Mouse (Mus musculus) cerebellum, adult 9-11 months (tissue): ENCODE data around the gene Noxred1.
"Not testable (repeated sequence)": the region's sequence is repeated elsewhere in the genome, so short reads cannot be mapped to it uniquely, and the experiment has no call there.

Source experiments
- DNase-seq: peaks from one replicate; pipeline ENCODE4 v3.0.0; 2022

The Noxred1 gene

DNA sequence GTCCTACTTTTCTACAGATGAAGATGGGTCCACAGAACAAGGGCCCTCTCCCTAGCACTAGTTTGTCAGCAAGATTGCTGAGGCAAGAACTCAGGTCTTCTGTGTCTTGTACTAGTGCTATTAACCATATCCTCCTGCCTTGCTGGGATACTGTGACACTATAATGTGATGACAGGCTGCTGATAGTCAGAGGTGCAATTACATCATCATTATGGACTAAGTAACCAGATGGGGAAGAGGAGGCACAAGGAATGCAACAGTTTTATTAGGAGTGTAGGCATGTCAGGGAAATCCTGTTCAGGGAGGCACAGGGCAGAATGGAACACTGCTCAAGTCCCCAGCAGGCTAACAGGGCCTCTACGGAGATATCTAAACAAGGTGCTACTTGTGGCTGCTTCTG, at the start of gene Noxred1:
Gene Noxred1, minus strand, starts transcription at position 101 of the 400 bp plus-strand sequence.
- DNase-seq = no peak

DNA sequence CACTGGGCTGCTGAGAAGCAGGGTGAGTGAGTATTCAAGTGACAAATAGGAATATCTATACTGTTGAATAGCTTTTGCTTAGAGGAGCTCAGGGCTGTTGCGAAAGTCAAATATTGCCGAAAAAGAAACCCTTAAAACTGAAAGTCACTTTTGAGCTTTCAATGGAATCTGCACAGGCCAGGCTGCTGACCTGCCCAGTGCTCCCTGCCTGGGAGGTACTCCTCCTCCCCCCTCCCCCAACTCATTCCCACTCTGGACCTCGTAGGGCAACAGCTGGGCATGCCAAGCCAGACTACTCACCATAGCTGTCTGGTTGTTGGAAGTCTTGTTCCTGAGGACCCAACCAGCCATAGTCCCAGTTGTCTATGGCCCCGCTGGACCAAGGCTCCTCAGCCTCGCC, 46.2 kb upstream of the Noxred1 start:
- no peak for DNase-seq

DNA sequence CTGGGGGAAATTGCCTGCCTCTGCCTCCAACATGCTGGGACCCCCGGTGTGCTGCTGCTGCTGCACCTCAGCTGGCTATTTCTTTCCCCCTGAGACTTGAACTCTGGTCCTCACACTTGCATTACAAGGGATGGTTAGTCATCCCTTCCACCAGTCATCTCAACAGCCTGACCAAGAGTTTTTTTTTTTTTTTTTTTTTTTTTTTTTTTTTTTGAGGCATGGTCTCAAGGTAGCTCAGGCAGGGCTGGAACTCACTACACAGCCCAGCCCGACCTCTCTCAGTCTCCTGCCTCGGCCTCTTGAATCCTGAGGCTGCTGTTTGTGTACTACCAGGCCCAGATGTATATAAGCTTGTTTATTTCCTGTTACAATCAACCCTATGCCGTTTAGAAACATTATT, 45.7 kb upstream of the Noxred1 start:
- DNase-seq = no peak

DNA sequence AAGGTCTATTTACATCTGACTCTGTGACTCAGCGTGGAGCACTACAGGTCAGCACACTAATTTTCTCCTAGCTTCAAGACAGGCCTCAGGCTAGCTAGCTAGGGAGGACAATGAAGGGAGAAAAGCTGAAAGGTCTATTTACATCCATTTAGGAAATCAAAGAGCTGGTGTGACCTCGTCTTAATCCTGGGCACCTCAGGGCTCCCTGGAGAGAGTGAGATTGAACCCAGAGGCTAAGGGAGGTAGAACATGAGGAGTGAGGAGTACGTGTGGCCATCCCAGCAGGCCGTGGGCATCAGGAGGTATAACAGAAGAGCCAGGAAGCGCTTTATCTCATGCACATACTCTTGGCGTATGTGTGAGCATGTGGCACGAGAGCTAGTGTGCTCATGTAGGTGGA, 45.2 kb upstream of the Noxred1 start:
- DNase-seq = no peak

DNA sequence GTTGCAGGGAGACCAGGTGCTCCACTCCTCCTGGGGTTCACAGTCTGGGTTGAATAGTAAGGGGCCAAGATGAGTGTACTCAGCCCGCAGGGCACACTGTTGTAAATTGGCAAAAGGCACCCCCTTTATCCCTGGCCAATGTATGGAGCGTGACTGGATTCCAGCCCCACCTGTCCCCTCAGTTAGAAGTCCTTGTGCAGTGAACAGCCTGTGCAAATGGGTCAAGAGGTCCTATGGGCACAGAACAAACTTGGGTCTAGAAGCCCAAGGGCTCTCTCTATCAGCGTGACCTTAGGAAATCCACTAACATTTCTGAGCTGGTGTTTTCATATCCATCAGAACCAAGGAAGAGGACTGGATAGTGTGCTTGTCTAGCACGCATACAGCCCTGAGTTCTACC, 44.2 kb upstream of the Noxred1 start:
- no peak for DNase-seq

DNA sequence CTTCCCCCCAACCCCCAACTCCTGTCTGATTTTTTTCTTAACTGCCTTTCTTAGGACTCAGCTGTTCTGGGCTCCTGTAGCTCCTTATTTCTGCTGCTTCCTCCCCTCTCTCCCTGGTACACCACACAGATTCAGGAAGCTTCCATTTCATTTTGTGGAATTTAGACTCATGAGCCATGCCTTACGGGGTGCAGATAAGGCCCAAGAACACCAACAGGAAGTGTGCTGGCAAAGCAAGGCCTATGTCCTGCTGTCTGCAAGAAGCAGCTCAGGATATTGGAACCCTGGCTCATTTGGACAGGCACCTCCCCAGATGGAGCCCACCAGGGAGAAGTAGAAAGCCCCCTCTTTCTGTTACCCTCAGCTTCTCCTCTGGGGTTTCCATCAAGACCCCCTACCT, 43.2 kb upstream of the Noxred1 start:
- DNase-seq = no peak

DNA sequence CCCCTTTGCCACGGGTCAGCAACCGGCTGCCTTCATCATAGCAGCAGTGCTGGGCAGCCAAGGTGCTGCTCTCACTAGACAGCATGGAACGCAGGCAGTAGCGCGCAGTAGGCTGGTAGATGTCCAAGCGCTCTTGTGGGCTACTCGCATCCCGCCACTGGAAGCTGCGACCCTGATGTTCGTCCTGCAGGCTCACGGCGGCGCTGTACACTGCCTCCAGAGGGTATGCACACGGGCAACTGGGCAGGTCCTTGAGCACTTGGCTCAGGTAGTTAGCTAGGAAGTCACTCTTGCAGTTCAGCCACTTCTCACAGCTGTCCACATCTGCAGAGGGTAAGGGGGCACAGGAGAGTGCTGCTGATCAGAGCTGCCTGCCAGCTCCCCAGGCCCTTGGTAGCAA, 41.3 kb upstream of the Noxred1 start:
- no peak for DNase-seq

DNA sequence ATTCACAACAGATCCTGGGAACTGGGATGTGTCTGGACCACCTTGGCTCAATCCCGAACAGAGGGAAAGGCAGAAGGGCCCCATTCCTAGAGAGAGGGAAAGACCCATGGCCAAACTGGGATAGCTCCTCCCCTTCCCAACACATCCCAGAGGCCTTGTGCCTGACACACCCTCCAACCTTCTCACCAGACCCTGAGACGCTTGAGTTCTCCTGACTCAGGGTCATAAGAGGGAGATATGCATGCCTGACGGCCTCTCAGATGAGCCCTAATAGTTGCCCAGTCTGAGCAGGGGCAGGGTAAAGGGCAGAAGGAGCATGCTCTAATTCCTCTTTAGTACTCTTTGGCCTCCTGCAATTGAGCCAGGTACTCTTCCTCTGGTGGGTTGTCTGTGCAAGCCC, 40.8 kb upstream of the Noxred1 start:
- DNase-seq = no peak

DNA sequence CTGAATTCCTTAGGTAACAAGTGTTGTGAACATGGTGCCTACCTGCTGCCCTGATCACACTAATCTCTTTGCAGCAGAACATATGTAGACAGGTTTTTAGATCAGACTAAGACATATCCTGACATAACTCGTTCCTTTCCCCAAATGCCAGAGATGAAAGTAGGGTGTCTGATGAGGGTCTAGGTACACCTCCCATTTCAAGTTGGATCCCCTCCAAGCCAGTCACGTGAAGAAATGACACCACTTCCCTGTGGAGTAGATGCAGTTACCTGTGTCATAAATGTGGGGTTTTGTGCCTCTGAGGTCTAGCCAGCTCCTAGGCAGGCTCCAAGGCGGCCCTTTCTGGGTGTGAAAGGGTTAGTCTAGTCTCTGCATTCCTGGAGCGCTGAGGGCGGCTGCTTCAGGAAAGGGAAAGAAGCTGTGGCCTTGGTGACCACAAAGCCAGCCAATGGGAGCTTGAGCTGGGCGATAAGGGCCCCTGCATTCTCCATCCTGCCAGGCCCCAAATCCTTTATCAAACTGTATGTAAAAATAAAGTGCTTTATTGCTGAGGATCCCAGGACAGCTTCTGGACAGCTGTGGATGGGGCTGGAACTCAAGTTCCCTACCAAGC, 39.7 kb upstream of the Noxred1 start:
- DNase-seq = no peak

DNA sequence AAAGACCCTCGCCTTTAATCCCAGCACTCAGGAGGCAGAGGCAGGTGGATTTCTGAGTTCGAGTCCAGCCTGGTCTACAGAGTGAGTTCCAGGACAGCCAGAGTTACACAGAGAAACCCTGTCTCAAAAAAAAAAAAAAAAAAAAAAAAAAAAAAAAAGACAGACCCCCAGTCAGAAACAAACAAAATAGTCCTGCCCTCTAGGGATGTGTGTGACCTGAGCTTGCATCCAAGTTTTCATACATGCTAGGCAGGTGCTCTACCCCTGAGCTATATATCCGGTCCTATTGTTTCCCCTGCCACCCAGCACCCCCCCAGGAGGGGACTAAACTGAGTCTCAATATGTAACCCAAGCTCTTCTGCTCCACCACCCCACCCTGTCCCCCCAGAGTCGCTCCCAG, 38.7 kb upstream of the Noxred1 start:
- DNase-seq = not testable (repeated sequence)

DNA sequence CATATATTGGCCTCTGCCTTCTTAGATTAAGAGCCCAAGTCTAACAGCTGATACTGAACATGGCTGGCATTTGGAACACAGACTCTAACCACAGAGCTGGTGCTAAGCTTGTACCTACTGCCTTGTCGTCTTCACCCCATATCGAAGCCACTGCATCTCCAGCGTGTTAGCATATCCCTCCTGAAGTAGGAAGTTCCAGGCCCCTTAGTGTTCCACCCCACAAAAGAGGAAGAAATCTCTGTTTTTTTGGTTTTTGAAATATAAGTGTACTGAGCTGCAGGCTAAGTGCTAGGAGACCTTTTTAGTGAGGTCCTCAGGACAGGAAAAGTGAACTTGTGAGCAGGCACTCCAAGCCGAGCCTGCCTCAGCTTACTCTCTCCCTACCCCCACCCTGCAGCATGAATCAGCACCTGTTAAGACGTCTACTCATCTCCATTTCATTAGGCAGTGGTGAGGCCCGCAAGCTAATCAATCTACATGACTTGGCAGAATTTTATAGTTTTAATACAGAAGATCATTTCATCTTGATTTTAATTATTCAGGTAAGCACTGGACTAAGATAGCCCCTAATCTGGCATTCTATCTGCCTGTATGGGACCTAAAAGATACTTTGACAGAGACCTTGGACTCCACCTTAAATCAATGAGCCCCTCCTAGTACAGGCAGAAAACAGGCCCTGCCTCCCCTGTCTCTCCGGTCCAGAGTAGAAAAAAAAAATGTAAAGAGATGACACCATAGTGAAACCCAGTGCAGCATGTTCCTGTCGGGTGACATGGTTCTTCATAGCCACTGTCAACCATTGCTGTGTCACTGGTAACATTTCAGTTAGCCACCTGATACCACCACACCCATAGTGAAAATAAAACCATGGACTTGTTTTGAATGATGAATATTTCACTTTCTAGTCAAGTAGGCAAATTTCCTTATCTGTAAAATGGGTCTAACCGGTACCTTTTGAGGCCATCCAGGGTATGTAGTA, 36.6 kb upstream of the Noxred1 start:
- no peak for DNase-seq

DNA sequence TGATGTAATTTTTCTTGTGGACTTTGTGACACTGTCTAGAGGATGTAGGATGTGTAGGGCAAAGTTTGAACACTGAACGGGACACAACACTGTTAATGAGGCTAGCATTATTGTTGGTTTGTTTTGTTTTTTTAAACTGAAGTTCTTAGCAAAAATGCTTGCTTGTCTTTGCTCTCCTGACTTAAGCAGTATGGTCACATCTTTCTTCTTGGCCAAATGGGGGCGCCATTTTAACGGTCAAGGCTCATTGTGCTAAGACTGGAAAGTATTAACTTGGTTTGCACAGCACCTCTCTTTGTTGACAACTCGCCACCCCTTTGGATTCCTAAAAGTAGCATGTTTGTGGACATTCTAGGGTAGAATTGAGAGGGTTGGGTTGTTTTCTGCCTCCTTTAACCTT, 29.1 kb upstream of the Noxred1 start:
- peak; percentile 45 for DNase-seq

DNA sequence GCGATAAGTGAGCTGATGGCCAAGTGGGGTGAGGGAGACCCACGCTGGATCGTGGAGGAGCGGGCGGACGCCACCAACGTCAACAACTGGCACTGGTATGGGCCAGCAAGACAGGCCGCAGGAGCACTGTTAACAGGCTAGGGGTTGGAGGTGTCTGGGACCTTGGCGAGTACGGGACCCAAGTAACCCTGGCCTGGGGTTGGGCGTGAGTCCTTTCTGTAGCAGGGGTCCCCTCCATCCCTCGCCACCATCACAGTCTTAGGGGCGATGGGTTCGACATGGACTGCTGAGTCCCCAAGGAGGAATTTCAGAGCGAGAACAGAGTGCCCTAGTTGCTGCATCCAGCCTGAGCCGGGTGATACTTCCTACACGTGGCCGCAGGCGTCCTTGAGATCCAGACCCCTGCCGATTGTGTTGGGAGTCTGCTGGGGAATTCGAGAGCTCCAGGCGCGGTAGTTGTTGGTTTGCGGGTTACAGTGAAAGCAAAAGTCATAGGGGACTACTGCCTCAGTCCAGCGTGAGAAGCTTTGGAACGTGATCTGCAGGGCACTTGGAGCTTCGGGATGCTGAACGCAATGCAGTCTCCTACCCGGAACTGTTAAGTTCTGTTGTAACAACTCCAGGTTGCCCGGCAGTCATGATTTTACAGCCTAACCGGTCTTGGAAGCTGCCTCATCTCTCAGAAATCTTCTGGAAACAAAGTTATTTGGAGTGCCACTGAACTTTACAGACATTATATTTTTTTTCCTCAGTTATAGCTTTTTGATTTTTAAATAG, 28.5 kb upstream of the Noxred1 start:
- DNase-seq = no peak

DNA sequence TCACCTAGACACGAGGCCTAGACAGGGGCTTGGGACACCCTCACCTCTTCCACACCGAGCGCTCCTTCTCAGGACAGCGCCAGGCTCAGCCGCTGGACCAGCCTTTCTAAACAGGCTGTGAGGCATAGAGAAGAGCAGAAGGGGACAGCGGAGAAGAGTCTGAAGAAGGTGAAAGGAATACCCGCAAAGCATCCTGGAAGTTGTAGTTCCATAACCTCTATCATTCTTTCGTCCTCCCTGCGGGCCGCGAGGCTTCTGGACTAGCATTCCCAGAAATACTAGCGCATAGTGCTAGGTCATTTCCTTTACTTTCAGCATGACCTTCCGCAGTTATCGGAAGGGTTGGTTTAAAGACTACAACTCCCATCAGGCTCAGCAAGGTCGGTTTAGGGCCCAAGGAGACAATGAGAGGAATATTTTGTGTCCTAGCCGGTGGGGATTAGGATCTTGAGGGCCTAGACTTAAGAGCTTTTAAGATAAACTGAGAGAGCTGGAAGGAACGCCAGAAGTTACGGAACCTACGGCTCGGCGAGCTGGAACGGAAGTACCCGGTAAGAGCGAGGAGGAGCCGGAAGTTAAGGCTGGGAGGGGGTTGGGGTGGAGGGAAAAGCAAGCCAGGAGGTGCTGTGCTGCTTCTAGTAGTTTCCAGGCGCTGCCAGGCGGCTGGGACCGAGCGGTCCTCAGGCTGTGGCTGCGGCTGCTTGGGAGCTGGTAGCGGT, 27.7 kb upstream of the Noxred1 start, which contains the start of the genes Vipas39 and Ahsa1:
Gene Vipas39, minus strand, starts transcription at position 149 of the 719 bp plus-strand sequence.
Gene Ahsa1, plus strand, starts transcription at position 372 of the 719 bp plus-strand sequence.
- DNase-seq = peak; percentile 95

DNA sequence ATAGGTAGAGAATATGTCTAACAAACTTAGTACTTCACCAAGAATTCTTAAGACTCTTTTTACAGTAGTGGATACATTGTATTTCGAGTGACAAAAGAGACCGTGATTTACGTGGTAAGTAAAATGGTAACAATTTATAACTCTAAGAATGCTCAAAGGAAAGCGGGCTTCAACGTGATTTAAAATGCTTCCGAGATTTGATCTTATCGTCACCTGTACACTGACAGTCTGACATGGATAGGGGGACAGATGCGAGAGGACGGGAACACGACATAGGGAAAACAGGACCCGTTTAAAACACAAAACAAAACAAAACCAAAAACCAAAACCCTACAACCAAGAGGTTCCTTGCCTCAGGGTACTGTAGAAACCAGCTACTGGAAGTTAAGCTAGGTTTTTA, 26.9 kb upstream of the Noxred1 start:
- DNase-seq = no peak

DNA sequence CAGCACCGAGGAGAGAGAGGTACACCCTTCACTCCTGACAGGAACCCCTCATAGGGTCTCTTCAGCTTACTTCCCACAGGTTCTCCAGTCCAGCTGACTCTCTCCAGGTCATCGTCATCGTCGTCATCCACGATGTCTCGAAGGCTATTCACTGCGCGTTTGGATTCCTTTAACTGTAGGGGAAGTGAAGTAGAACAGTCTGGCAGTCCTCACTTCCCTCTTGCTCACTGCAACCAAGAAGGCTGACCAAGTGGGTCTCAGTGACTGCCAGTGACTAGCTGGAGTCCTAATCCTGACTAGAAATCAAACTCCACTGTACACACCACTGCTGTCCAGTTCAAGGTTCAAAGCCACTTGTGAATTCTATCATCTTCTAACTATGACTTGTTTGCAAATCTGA, 22.0 kb upstream of the Noxred1 start:
- no peak for DNase-seq

DNA sequence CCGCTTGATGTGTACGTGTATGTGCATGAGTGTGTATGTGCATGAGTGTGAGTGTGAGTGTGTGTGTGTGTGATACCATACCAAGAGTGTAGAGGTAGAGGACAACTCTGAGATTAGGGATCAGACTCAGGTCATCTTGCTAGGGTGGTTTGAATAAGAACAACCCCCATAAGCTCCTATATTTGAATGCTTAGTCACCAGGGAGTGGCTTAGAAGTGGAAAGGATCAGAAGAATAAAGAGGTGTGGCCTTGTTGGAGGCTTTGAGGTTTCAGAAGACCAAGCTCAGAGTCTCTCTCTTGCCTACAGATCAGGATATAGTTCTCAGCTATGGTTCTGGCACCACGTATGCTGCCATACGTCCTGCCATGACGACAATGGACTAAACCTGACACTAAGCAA, 18.1 kb upstream of the Noxred1 start:
- no peak for DNase-seq

DNA sequence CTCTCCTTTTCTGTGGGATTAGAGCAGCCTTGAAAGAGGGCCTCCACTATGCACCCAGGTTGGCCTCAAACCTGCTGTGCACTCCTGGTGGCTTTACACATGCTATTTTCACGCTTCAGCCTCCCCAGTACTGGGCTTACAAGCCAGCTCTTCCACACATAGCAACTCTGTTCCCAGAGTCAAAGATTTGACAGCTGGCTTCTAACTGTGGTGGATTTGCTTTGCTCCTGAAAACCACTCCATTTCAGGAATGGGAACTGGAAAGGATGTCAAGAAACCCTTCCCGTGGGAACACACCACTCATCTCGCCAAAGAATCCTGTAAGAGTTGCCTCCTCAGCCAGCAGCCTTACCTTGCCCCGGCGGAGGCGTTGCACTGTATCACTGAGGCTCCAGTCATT, 15.3 kb upstream of the Noxred1 start:
- DNase-seq = no peak

DNA sequence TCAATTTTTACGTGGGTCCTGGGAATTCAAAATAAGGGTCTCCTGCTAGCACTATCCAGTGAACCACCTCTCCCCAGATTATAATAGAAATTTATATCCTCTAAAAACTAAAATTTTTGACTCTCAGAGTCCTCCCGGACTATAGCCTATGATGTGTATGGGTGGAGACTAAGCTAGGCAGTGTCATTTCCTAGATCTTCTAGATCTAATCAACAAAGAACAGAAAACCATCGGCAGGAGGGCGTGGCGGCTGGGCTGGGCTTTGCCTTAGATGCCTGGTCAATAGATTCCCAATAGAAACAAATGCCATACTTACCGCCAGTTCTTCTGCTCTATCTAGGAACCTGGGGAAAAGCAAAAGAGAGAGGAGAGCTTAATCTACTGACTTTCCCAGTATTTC, 11.6 kb upstream of the Noxred1 start:
- no peak for DNase-seq

DNA sequence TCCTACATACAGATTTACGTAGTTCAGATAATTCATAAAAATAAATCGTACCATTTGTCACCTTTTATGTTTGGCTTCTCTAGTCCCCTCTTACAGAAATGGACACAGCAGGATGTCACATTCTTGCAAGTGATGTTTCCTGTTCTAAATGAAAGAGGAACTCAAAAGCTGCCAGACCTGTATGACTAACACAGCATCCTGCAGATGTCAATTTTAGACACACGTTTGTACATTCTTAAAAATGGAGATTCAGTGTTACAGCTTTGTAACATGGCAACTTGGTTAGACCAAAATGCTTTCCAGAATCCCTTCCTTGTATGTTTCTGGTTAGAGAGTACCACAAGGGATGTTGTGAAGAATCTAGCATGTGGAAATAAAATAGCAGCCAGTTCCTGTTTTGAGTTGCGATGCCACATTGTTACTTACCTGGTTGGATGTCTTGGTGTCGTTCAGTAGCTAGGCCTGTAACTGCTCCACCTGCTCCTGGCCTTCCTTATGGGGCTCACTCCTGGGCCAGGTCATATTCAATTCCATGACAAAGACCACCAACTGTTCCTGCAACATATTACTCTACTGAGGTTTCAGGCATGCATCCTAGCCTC, 1.5 kb downstream of the Noxred1 start:
- no peak for DNase-seq

DNA sequence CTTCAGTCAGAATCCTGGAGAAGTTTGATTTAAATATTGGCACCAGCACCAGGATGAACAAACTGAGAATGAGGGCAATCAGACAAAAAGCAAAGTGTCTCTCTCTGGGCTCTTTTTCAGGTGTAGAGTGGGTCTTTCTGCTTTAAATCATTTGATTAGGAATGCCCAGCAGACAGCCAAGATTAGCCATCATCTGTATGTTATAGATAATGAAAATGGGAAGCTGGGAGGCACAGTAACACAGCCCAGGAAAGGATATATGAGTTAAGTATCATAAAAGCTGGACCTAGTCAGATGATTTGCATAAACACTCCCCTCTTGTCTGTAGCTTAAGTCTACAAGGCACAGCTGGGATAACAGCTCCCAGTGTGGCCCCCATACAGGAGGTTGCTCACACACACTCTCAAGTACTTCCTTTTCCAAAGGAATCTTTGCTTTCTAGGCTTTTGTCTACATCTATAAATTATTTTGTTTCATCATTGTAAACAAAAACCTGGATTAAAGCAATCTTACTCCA, 8.1 kb downstream of the Noxred1 start:
- no peak for DNase-seq

DNA sequence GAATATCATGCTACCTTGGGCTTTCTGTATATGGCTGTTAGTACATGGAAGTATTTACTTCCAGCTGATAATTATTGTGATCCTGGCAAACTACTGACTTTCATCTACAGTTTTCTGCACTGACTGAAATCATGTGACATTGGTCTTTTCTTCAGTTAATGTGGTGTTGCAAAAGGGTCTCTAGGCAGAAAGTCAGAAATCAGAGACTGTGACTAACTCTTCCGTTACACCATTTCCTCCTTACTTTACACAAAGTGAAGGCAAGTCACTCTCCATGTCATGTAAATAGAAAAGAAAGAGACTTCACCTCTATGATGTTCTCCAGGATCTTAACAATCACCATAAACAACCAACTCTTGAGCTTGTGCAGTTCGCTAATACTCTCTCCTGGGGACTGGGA, 8.9 kb downstream of the Noxred1 start:
- no peak for DNase-seq
